Mouse (Mus musculus) hindbrain, embryonic 11.5 days (tissue): ENCODE results near the gene Alkbh2. TPM values are rescaled to one million over a fixed set of nuclear protein-coding genes. Genes with fewer than 3 reads are reported as not detected.

Experiments
- ATAC-seq: fragments of 200-750 bp; cut with Nextera tagmentation; 2 replicates; pipeline ENCODE4 v1.8.0; 2017; ENCODE audit warnings: mild to moderate bottlenecking, moderate TSS enrichment, moderate library complexity; ENCODE audit not compliant: low FRiP score
- DNase-seq: peaks from one replicate; pipeline ENCODE4 v3.0.0-alpha.2; 2015; ENCODE audit warnings: low spot score
- H3K27ac ChIP-seq: fragments of 300-500 bp; sonication (generic); 2 replicates; pipeline ENCODE4 v1.5.1; 2014; ENCODE audit warnings: mild to moderate bottlenecking, low read depth, low read length
- H3K27me3 ChIP-seq: fragments of 300-500 bp; sonication (generic); 2 replicates; pipeline ENCODE4 v1.6.1; 2014; ENCODE audit warnings: mild to moderate bottlenecking, low read length, moderate library complexity, mixed read lengths; ENCODE audit not compliant: control insufficient read depth, insufficient read depth
- H3K36me3 ChIP-seq: fragments of 300-500 bp; sonication (generic); 2 replicates; pipeline ENCODE4 v1.6.1; 2014; ENCODE audit warnings: mild to moderate bottlenecking, low read length, moderate library complexity, mixed read lengths; ENCODE audit not compliant: control insufficient read depth, insufficient read depth
- H3K4me1 ChIP-seq: fragments of 300-500 bp; sonication (generic); replicated peaks from 2 replicates; pipeline ENCODE4 v1.6.1; 2014; ENCODE audit warnings: low read length, mixed read lengths; ENCODE audit not compliant: control insufficient read depth, insufficient read depth
- H3K4me2 ChIP-seq: fragments of 300-500 bp; sonication (generic); replicated peaks from 2 replicates; pipeline ENCODE4 v1.6.1; 2014; ENCODE audit warnings: mild to moderate bottlenecking, low read depth, low read length
- H3K4me3 ChIP-seq: fragments of 300-500 bp; sonication (generic); 2 replicates; pipeline ENCODE4 v1.5.1; 2014; ENCODE audit warnings: low read depth, low read length
- H3K9ac ChIP-seq: fragments of 300-500 bp; sonication (generic); 2 replicates; pipeline ENCODE4 v1.6.1; 2014; ENCODE audit warnings: low read depth, low read length
- H3K9me3 ChIP-seq: fragments of 300-500 bp; sonication (generic); 2 replicates; pipeline ENCODE4 v1.6.1; 2016; ENCODE audit warnings: low read length; ENCODE audit not compliant: control insufficient read depth
- WGBS: fragments of 180-500 bp; shearing (Covaris S2); extraction: QIAGEN DNeasy Blood & Tissue Kit; methylation state at CpG from one replicate; pipeline ENCODE4 v1.1.7; 2014; 5-methylcytosine and 5-hydroxymethylcytosine counted together
- polyA plus RNA-seq: library from polyadenylated mRNA; unstranded; fragments of >200 nt; fragmentation: Nextera tagmentation; extraction: Ambion mirVana; gene quantifications from 2 replicates; pipeline ENCODE4 v1.2.1, GENCODE M21; 2014

The Alkbh2 gene
- polyA plus RNA-seq, 1 experiment from 2014 or later: 9.4 TPM

DNA sequence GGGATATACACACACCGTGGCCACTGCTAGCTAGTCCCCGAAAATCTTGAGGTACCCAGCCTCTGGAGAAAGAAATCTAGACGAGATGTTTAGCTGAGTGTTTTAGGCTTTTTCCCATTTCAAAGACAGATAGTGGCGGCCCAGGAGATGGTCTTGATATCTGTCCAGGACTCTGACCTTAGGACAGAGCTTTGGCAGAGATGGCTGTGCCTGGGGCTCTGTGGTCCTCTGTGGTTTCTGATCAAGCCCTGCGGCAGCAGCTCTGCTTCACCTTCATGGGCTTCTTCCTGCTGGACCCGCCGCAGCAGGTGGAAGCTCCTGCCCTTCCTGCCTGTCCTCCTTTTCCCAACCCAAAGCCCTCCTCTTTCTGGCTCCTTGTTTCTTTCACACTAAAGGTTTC is 42.3 kb upstream of the Alkbh2 start:
- DNase-seq (no peak), ATAC-seq (no peak)
- WGBS: 81% methylated on average over 7 of the region's 7 CpGs
- no peak overlapping the region for H3K4me2 ChIP-seq
- H3K36me3 ChIP-seq: no peaks in the 10 kb centered on the region
- no peak overlapping the region for H3K27ac ChIP-seq
- H3K27me3 ChIP-seq: peaks cover 5% of the 10 kb centered on the region; the same call in 1 of the 2 replicates
- no peaks in the 10 kb centered on the region for H3K4me1 ChIP-seq
- no peak overlapping the region for H3K4me3 ChIP-seq
- no peaks in the 10 kb centered on the region for H3K9me3 ChIP-seq
- H3K9ac ChIP-seq: no peak overlapping the region

GRCm38 (mm10) chr5:114163117-114163696 is 35.2 kb upstream of the Alkbh2 start:
- no peak overlapping the region for H3K27ac ChIP-seq
- H3K9me3 ChIP-seq: no peaks in the 10 kb centered on the region
- no peak overlapping the region for H3K4me3 ChIP-seq
- no peak overlapping the region for H3K9ac ChIP-seq
- WGBS: 85% methylated on average over 6 of the region's 6 CpGs
- DNase-seq (no peak), ATAC-seq (no peak)
- no peaks in the 10 kb centered on the region for H3K4me1 ChIP-seq
- H3K27me3 ChIP-seq: no peaks in the 10 kb centered on the region
- H3K4me2 ChIP-seq: no peak overlapping the region
- no peaks in the 10 kb centered on the region for H3K36me3 ChIP-seq

GRCm38 (mm10) chr5:114162106-114162815 is 34.2 kb upstream of the Alkbh2 start:
- Histone ChIP-seq H3K9me3 (no peaks in the 10 kb centered on the region), H3K27ac (no peak overlapping the region), H3K9ac (no peak overlapping the region), H3K36me3 (no peaks in the 10 kb centered on the region), H3K27me3 (no peaks in the 10 kb centered on the region), H3K4me3 (no peak overlapping the region), H3K4me1 (no peaks in the 10 kb centered on the region), H3K4me2 (no peak overlapping the region)
- ATAC-seq (no peak), DNase-seq (no peak)
- 52% methylated on average over 12 of the region's 12 CpGs for whole genome bisulfite sequencing

GRCm38 (mm10) chr5:114161424-114161823 is 33.4 kb upstream of the Alkbh2 start:
- Histone ChIP-seq H3K27ac (no peak overlapping the region), H3K9me3 (no peaks in the 10 kb centered on the region), H3K27me3 (no peaks in the 10 kb centered on the region), H3K4me1 (no peaks in the 10 kb centered on the region), H3K9ac (no peak overlapping the region), H3K36me3 (no peaks in the 10 kb centered on the region), H3K4me2 (no peak overlapping the region), H3K4me3 (no peak overlapping the region)
- 82% methylated on average over 6 of the region's 6 CpGs for WGBS
- DNase-seq (no peak), ATAC-seq (no peak)

GRCm38 (mm10) chr5:114157236-114157635 is 29.2 kb upstream of the Alkbh2 start:
- no peaks in the 10 kb centered on the region for H3K9me3 ChIP-seq
- H3K4me2 ChIP-seq: no peak overlapping the region
- DNase-seq: no peak
- WGBS: 39% methylated on average over 7 of the region's 7 CpGs
- H3K4me1 ChIP-seq: no peaks in the 10 kb centered on the region
- H3K27ac ChIP-seq: no peak overlapping the region
- H3K9ac ChIP-seq: no peak overlapping the region
- no peaks in the 10 kb centered on the region for H3K36me3 ChIP-seq
- no peaks in the 10 kb centered on the region for H3K27me3 ChIP-seq
- ATAC-seq: no peak
- no peak overlapping the region for H3K4me3 ChIP-seq

GRCm38 (mm10) chr5:114155168-114155933 is 27.3 kb upstream of the Alkbh2 start:
- H3K4me1 ChIP-seq: no peaks in the 10 kb centered on the region
- no peak overlapping the region for H3K4me2 ChIP-seq
- H3K27ac ChIP-seq: no peak overlapping the region
- H3K9me3 ChIP-seq: no peaks in the 10 kb centered on the region
- H3K36me3 ChIP-seq: no peaks in the 10 kb centered on the region
- ATAC-seq: no peak
- 68% methylated on average over 9 of the region's 9 CpGs for whole genome bisulfite sequencing
- DNase-seq: no peak
- no peak overlapping the region for H3K4me3 ChIP-seq
- no peak overlapping the region for H3K9ac ChIP-seq
- no peaks in the 10 kb centered on the region for H3K27me3 ChIP-seq

DNA sequence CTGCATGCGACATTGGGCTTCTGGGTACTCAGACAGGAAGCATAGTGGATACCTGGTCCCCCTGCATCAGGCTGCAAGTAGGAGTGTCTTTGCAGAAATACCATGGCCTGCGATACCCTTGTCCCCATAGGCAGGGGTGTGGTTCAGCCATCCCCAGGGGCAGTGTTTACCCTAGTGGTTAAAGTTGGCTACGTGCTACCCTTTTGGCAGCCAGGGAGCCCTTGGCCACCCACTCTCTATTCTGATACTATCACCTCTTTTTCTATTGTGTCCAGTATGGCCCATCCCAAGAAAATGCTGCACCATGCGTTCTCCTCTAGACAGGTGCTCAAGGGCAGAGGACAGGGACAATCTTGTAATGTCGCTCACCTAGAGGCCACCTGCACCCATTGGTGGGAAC is 26.7 kb upstream of the Alkbh2 start:
- no peak overlapping the region for H3K27ac ChIP-seq
- no peak overlapping the region for H3K4me3 ChIP-seq
- 83% methylated on average over 5 of the region's 5 CpGs for WGBS
- H3K4me1 ChIP-seq: no peaks in the 10 kb centered on the region
- H3K4me2 ChIP-seq: no peak overlapping the region
- no peaks in the 10 kb centered on the region for H3K36me3 ChIP-seq
- no peak for DNase-seq
- ATAC-seq: no peak
- no peaks in the 10 kb centered on the region for H3K27me3 ChIP-seq
- no peaks in the 10 kb centered on the region for H3K9me3 ChIP-seq
- no peak overlapping the region for H3K9ac ChIP-seq

DNA sequence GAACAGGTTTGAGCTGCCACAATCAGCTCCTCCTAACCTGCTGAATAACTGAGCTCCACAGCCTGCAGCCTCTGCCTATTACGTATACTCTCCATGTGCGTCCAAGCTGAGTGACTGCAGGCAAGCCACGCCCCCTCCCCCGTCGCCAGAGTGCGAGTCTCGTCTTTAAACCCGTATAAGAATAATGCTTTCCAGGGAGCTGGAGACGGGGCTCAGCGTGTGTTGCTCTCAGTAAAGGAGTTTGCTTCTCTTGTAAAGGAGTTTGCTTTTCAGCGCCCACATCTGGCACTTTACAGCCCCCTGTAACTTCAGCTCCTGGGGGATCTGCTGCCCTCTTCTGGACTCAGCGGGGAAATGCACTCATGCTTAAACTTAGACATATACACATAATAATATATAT is 25.5 kb upstream of the Alkbh2 start:
- DNase-seq: peak; percentile 60
- H3K4me2 ChIP-seq: no peak overlapping the region
- H3K27ac ChIP-seq: no peak overlapping the region
- H3K36me3 ChIP-seq: no peaks in the 10 kb centered on the region
- H3K4me1 ChIP-seq: no peaks in the 10 kb centered on the region
- WGBS: 3% methylated on average over 12 of the region's 12 CpGs
- H3K9me3 ChIP-seq: no peaks in the 10 kb centered on the region
- H3K4me3 ChIP-seq: 0 out of 2 replicates have a peak overlapping the region, but pooled peaks have one; percentile 16
- ATAC-seq: no peak
- H3K27me3 ChIP-seq: no peaks in the 10 kb centered on the region
- no peak overlapping the region for H3K9ac ChIP-seq
